Mouse (Mus musculus): ENCODE data around the gene Tssc4.

Tssc4 gene

DNA sequence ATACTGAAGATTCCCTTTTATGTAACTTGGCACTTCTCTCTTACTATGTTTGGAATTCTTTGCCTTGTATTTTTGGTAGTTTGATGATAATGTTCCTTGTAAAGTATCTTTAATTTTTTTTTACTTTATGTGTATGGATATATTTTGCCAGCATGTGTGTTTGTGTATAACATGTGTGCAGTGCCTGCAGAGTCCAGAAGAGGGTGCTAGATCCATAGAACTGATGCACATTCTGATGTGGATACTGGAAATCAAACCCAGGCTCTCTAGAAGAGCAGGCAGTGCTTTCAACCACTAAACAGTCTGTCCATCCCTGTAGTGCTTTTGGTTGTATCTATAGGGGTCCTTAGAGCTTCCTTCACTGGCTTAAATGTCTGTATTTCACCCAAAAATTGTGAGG lies 45.7 kb downstream of the Tssc4 start:
- no peak for DNase-seq

DNA sequence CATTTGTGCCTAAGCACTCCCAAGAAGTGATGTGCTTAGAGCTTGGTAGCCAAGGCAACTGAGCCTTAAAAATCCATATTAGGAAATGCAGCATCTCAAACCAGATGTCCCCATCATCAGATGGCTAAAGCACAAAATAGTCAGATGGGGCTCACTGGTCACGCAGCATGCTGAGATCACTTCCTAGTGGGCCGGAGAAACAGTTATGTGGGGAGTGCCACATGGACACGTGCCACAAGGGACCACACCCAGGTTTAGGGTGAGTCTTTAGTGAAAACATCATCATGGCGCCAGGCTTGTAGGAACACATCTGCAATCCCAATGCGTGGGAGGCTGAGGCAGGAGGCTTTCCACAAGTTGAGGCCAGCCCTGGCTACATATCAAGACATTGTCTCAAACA lies 47.5 kb downstream of the Tssc4 start:
- DNase-seq: no peak

DNA sequence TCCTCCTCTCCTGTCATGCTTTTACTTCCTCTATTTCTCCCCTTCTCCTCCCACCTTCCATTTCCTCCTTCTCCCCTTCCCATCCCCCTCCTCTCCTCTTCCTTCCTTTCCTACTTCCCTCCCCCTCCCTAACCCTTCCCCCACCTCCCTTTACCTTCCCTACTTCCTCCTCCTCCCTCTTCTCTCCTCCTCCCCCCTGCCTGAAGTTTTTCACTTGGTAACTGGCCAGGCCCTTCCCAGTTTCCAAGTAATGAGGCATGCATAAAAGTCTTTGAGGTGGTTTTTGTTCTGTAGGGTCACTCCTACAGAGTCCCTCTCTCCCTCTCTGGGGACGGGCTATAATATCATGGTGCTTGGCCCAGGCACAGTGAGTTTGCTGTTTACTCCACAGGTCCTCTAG lies 50.4 kb downstream of the Tssc4 start:
- no peak for DNase-seq

DNA sequence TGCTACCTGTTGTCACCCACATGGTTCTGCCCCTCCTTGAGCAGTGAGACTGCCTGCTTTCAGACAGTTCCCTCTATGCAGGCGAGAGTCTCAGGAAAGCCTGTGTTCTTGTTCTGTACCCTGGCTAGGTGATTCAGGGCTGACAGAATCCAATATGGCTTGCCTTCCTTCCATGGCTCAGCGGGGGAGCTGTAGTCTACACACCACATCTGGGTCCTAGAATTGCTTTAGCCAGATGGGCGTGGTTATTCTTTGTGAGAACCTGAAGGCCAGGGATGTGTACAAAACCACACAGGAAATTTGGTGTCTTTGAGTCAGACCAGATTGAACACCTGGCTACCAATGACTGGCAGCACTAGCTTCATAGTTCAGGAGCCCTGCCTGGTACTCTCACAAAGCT lies 50.8 kb downstream of the Tssc4 start:
- no peak for DNase-seq
